Mouse (Mus musculus): ENCODE results near the gene Asb5.
A peak's percentile ranks its signal among the peaks of the same experiment; 100 is the strongest.
"Not testable (repeated sequence)": the region's sequence is repeated elsewhere in the genome, so short reads cannot be mapped to it uniquely, and the experiment has no call there.

Asb5 gene

DNA sequence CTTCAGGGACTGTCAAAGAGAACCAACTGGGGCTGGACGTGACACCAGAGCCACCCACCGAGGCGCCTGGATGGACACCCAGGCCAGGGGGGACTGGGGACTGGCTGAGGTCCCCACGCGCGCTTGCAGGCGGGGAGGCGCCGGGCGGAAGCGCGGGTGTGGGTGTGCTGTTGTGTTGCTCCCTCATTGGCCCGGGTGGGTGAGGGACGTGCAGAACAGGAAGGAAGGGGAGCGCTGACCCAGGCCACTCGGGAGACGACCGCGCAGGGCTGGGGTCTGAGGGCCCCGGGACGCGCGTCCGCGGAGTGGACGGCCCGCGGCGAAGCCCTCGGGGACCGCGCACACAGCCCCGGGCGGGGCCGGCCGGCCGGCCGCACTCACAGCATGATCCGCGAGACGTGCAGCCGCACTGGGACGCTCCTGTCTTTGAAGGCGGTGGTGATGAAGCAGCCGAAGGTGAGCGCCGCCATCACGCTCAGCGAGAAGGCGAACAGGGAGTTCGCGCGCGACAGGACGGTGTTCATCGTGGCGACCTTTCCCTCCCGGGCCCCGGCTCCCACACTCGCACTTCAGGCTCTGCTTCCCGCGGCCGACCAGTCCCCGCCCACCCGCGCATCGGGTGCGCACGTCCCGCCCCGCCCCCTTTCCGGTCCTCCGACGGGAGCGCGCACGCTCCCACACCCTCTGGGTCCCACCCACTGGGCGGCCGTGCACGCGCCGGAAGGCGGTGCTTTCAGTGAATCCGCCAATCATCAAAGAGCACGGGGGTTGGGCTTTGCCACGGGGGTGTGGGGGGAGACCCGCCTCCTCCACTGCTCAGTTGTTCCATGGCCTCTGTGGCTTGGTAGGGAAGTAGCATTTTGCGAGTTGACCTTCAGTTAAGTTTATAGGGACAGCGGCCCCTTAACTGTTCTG lies at the start of gene Asb5, which contains the start of gene Spcs3:
Gene Asb5 (plus strand): TSS at position 199 of the 915 bp plus-strand sequence.
Gene Spcs3 (minus strand): TSS at position 617 of the 915 bp plus-strand sequence.
- peak; percentile 99 for DNase-seq

DNA sequence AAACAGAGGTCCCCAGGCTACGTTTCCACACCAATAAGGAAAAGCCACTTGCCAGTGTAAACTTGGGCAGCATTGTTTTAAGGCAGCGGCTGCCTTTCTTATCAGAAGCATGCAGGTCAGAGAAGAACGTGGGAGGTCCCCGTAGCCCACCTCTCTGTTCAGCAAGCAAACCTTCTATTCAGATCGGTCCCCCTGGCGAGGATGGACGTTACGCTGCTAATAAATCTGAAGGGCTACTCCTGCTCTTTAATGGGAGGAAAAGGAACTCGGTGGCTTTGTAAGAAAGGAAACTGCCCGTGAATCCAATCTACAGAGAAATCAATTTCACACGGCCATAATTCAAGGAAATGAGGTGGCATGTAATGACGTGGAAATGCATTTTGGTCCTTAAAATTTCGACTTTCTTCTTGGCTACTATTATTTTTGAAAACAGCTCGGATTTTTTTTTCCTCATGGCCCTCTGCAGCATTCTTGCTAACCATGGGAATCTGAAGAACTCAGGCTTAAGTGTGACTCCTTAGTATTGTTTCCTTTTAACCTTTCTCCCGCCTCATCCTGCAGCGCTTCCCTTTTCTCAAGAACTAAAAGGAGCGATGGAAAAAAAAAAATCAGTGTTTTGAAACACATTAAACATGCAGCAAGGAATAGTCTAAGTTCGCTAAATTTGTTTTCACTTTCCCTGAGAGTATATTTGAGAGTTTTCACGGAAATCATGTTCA lies 42.7 kb upstream of the Asb5 start:
- no peak for DNase-seq

DNA sequence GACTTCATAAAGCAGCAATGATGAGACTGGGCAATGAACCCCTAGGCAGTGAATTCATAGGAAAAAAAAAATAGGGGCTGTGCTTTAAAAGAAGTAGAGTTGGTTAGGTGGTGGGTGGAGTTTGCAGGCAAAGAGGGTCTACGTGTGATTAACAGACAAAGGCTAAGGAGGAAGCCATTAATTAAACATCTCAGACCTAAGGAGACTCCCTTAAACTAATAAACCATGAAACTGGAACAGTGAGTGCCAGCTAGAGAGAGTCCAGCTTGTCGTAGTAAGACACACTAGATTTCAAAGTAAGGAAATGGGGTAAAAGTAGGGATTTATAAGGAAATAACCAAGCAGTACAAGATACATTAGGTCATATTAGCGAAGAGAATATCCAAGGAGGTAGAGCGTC lies 40.9 kb upstream of the Asb5 start:
- DNase-seq, result no peak

DNA sequence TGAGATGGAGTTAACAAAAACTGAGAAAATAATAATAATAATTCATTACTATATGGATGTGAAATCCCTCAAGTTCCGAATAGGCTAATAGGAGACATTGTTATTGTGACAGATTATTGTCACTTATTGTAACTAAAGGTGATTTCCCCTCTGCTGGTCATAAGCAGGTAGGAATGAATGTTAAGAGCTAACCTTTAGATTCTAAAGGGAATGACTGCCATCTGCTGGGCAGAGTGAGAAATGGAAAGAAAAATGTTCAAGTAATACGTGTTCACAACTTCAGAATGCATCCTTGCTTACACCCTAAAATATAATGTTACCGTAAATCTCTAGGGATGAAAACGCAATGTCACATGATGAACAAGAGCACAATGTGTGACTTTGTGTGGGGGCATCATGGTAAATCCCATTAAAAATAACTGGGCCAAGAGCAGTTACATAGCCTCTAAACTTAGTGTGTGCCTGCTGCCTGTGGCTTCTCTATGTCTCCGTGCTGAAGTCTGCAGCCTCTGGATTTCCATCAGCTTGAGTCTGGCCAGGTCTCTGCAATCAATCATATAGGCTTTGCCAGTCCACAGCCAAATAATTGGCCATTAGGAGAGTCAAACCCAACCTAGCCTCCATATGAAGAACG lies 38.2 kb upstream of the Asb5 start:
- peak; percentile 40 for DNase-seq

DNA sequence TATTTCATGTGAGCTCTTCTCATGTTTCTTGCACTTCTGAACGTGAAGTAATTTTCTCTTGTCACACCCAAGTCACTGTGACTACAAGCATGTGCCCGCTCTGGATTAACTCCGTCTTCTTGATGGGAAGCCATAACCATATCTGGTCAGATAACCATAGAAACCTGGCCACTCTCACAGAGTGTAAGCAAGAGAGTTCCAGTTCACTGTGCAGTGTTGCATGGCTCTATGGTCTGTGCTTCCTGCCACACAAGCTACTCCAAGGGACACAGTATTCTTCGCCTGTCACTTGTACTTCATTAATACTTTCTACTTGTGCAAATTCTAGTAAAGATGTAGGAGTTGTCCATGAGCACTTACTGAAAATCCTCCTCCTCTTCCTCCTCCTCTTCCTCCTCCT lies 37.4 kb upstream of the Asb5 start:
- no peak for DNase-seq

DNA sequence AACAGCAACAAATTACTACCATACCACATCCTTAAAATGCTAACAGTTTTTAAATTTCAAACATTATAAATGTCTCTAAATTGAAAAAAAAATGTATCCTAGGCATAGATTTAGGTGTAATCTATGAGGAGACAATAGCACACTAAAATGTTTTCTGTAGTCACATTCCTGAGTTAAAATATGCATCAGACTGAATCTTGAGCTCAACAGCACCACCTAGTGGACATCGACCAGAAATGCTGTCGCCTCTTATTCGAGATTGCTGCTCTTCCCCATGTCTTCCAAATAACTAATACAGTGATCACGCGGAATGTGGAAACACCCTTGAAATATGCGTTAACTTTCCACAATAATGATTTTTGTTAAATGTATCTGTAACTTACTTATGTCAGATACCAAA lies 36.3 kb upstream of the Asb5 start:
- DNase-seq, result peak; percentile 55

DNA sequence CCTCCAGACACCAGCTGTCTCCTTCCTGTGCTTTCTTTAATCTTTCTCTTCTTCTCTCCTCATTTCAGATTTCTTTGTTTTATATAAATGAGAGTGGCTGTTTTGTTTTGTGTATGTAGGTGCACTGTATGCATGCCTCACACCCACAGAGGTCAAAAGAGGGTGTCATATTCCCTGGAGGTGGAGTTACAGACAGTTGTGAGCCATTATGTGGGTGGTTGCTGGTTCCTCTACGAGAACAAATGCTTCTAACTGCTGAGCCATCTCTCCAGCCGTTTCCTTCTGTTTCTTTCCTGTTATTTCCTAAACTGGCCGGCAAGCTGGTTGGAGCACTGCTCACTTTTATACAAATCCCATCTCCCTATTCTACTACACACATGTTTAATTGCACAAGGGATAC lies 35.5 kb upstream of the Asb5 start:
- no peak for DNase-seq

DNA sequence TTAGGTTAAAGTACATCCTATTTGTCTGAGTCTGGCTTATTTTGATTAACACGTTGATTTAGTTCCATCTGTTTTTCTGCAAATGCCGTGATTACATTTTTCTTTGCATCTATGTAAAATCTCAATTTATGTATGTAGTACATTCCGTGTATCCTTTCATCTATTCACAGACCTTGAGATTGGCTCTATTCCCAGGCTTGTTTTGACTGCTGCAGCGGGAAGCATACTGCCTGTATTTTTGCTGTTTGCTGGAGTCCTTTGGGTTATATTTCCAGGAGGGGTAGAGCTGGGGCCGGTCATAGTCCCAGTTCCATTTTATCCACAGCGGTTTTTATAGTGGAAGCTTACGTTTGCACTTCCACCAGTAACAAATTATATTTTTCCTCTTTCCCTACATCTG lies 26.3 kb upstream of the Asb5 start:
- no peak for DNase-seq

DNA sequence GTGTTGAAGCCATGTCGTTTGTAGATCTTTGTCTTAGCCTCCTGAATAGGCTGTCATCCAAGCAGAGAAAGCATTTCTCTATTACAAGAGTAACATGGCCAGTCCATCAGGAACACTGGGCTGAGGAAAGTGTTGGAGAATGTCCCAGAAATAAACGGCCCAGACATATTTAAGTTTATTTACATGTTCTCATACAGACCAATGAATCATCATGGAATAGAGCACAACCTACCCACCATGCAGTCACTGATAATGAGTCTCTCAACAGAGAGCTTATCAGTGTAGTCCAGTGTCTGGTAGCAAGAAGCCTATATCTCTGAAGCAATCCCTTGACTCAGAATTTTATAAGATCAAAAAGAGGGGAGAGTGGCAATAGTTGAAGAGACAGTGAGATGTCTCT lies 24.3 kb upstream of the Asb5 start:
- DNase-seq, result no peak

DNA sequence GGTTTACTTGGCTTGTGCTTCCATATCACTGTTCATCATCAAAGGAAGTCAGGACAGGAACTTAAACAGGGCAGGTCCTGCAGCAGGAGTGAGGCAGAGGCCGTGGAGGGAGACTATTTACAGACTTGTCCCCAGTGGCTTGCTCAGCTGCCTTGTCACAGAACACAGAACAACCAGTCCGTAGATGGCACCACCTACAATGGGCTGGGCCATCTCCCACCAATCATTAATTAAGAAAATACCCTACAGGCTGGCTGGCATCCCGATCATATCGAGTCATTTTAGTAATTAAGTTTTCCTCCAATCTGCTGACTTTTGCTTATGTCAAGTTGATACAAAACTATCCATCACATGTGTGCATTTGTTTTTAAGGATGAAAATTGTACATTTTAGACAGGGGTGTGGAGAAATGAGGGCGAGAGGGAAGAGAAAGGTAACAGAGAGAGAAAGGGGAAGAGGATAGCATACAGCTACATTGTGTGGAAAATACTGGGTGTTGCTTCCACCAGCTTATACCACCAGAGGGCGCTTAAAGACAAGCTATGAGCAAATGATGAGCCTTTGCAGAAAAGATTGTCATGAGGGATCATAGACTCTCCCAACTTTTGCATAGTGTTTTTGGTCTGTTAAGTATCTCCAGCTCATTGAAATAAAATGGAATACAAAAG lies 21.8 kb upstream of the Asb5 start:
- peak; percentile 76 for DNase-seq

DNA sequence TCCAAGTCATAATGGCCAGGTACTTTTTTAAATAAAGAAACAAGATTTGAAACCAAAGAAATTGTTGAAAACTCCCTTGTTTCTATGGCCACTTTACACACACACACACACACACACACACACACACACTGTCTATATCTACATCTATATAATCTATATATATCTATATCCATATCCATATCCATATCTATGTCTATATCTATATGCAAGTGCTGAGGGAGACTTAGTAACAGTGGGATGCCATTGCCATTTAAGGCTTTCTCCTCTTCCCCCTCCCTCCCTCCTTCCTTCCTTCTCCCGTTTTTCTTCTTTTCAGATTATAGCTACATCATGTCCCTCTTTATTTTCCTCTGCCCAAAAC lies 21.3 kb upstream of the Asb5 start:
- DNase-seq, result no peak

DNA sequence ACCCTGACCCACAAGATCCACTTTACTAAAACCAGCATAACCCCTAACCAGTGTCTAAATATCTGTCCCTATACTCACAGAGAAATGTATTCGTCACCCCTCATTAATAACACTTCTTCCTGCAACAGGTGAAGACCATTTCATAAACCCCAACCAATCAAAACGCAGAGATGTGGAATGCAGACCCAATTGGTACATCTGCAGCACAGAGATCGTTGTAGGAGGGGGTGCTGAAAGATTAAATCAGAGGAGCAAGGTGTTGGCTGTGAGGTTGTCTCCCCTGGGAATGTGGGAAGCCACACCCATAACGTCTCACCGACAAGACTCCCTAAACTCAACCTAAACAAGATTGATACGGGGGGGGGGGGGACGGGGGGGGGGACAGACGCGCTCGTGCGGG lies 20.6 kb upstream of the Asb5 start:
- no peak for DNase-seq

DNA sequence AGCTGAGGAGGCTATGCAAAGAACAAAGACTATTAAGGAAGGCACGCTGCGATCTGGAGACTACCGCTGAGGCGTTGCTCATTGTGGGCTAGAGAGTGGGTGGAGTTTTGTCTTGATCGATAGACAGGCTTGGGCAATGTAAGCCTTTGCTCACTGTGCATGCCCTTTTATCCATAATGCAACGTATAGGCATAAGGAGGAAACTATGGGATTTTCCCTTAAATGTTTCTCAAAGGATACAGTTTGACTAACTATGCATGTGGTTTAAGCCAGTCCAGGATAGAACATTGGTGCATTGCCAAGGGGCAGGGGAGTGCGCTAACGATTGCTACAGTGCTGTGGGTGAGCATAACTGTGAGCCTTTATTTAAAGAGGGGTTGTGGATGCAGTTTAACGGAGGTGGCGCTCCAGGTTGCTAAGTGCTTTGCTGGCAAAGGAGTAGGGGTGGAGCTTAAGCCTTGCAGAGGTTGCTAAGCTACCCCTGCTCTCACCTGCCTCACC lies 20.1 kb upstream of the Asb5 start:
- DNase-seq, result no peak

DNA sequence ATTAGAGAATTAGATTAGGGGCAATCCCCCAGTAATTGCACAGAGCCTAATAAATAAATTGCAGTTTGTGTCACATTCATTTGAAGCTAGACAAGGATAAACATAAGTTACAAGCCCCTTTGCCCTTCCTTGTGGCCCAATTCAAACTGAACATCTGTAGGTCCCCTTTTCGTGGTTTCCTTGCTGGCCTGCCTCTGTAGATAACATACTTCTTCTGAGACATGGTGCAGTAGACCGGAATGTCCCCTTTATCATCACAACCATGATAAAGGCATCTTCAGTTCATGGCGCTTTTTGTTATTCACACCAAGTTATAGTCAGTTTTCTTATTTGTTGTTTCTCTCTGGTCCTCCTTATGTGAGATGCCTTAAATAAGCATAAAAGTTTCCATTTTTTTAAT lies 17.6 kb upstream of the Asb5 start:
- no peak for DNase-seq

DNA sequence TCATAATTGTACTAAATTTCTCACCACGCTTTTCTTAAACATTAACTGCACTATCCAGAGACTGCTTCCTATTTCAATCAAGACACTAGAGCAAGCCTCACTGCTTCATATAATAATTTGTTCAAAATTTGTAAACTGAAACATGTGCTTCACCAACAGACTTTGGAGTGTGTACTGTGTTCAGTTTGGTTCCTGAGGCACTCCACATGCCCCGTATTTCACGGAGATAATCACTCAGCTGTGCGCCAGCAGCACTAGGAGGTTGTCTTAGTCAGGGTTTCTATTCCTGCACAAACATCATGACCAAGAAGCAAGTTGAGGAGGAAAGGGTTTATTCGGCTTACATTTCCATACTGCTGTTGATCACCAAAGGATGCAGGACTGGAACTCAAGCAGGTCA lies 17.2 kb upstream of the Asb5 start:
- not testable (repeated sequence) for DNase-seq

DNA sequence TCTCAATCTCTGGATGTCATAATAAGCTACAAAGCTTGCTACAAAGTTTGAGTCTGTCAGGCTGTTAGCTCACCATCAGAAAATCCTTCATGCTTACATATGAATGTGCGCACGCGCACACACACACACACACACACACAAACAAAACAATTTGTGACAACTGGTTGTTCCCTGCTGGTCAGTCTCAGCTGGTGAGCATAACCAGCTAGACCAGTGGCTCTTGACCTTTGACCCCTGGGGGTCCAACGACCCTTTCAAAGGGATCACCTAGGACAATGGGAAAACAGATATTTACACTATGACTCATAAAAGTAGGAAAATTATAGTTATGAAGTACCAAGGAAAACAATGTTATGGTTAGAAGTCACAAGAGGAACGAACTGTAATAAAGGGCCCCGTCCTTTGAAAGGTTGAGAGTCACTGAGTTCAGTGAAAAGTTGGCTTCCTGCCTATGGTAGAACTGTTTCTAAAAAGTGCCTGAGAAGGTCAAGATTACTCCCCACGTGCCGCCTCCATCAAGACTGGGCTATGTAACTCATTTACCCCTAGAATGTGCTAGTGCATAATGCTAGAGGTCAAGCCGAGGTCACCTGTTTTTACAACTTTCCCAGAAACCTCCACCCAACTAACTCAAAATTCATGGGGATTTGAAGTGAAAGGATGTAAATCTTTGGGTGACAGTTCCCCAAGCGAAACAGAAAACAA lies 10.5 kb upstream of the Asb5 start:
- DNase-seq, result no peak

DNA sequence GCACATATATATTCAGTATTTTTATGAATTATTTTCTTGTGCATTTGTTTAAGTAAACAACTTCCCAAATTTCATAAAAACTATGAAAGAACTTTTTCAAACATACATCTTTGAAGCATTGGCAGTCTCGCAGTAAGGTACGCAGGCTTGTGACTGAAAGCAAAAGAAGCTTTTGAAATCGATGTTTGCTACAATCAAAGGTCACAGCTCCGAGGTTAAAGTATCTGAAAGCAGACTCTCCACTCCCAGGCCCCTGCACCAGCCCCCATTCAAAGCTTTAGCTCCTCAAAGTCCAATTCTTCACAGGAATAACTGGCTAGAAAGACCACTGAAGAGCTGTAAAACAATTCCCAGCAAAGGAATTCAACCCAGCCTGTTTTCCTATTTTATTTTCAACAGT lies 8.9 kb upstream of the Asb5 start:
- no peak for DNase-seq

DNA sequence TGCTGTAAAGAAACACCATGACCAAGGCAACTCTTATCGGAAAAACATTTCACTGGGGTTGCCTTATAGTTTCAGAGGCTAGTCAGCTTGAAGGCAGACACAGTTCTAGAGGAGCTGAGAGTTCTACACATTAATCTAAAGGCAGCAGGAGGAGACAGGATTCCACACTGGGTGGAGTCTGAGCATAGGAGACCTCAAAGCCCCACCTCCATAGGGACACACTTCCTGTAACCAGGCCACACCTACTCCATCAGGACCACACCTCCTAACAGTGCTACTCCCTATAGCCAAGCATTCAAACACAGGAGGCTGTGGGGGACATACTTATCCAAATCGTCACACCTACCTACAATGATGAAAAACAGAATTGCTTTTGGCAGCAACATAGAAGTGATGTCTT lies 3.8 kb upstream of the Asb5 start:
- no peak for DNase-seq

DNA sequence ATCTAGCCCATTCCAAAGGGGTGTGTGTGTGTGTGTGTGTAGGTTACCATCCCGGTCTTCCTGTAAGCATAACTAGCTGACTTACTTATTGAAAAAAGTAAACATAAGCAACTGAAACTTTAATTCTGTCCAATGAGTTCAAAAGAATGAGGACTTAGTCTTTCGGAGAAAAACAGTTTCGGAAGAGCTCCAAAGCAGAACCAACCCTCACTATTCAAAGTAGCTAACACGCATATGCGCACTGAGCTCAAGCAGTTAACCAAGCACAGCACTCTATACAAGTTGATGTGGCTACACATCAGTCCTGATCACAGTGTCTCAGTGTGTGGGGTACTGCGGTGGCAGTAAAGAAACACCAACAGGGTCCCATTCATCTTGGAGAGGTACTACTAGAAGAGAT lies 2.7 kb upstream of the Asb5 start:
- DNase-seq, result no peak

DNA sequence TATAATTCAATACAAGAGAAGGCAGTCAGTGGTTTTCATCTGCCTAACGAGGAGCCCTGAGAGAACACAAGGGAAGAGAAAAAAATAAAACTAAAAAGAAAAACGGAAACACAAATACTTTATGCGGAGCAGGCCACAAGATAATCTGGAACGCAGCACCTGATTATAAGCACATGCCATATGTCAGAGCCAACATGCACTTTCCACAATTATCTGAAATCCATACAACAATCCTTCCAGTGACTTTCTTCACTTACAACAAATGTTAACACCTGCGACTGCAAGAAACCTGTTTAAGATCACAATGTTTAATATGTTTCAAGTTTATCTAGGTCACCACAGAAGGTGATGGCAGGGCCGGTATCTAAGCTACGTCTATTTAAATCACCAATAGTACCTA lies 809 bp upstream of the Asb5 start:
- DNase-seq, result no peak

DNA sequence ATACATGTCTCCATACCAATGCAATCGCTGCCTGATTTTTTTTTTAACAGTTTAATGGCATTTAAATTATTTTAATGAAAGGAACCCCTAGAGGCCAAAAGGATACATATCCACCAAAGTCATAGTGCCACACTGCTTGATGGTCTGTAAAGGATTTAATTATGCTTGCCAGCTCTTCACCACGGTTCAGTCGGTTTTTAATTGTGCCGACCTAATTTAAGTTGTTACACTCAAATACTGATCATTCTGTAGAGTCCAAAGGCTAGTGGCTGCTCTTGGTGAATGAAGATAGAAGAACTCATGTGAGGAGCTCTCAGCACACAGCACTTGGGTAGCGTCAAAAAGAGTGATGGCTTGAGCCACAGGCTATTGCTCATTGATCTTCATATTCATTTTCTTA lies 5.8 kb downstream of the Asb5 start:
- DNase-seq, result no peak

DNA sequence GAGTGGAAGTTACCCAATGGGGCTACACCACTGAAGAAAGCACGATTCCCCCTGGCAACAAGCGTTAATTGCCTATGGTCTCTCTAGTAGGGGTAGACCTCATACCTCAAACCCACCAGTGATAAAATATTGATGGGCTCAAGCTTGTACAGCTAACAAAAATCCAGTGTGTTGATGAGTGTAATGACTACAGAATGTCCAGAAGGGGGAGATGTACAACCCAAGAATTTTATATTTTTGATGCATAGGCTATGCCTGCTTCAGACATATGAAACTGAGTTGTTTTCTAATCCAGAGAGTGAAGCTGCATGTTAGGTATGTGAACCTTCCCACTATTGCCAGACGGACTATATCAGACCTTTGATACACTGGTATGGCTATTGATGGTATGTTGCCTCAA lies 7.9 kb downstream of the Asb5 start:
- DNase-seq, result no peak

DNA sequence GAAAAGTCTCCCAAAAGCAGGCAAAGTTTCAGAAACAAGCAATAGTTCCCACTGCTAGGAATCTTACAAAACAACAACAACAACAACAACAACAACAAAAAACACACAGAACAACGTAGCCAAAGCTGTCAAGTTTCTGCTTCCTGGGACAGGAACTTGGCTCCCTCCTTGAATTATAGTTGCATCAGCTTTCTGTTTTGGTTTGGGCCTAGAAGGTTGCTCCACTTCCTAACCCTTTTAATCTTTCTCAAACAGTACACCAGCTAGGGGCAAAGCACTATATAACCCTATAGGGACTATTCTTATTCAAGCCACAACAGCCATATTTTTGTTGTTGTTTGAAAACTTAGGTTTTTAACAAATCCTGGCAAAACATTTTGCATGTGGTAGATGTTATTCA lies 12.0 kb downstream of the Asb5 start:
- no peak for DNase-seq

Data from thymus, postnatal 4 days (tissue).